Mouse (Mus musculus) hindbrain, embryonic 15.5 days (tissue): Measurements from ENCODE around the gene Atp11a. TPM values are rescaled to one million over a fixed set of nuclear protein-coding genes. Genes with fewer than 3 reads are reported as not detected.

Experiments used
- ATAC-seq: fragments of 200-750 bp; cut with Nextera tagmentation; 2 replicates; pipeline ENCODE4 v1.8.0; 2017; ENCODE audit warnings: low read depth, moderate number of reproducible peaks, moderate TSS enrichment; ENCODE audit not compliant: low FRiP score
- H3K27ac ChIP-seq: fragments of 300-500 bp; sonication (generic); replicated peaks from 2 replicates; pipeline ENCODE4 v1.5.1; 2015; ENCODE audit warnings: mild to moderate bottlenecking, inconsistent platforms
- H3K27me3 ChIP-seq: fragments of 300-500 bp; sonication (generic); 2 replicates; pipeline ENCODE4 v1.6.1; 2015; ENCODE audit warnings: control low read depth, inconsistent platforms
- H3K36me3 ChIP-seq: fragments of 300-500 bp; sonication (generic); 2 replicates; pipeline ENCODE4 v1.6.1; 2015; ENCODE audit warnings: control low read depth, inconsistent platforms
- H3K4me1 ChIP-seq: fragments of 300-500 bp; sonication (generic); replicated peaks from 2 replicates; pipeline ENCODE4 v1.6.1; 2015; ENCODE audit warnings: control low read depth, inconsistent platforms
- H3K4me2 ChIP-seq: fragments of 300-500 bp; sonication (generic); 2 replicates; pipeline ENCODE4 v1.6.1; 2015; ENCODE audit warnings: moderate library complexity, mild to moderate bottlenecking, inconsistent platforms
- H3K4me3 ChIP-seq: fragments of 300-500 bp; sonication (generic); 2 replicates; pipeline ENCODE4 v1.5.1; 2015; ENCODE audit warnings: mild to moderate bottlenecking, inconsistent platforms
- H3K9ac ChIP-seq: fragments of 300-500 bp; sonication (generic); 2 replicates; pipeline ENCODE4 v1.6.1; 2015; ENCODE audit warnings: inconsistent platforms
- H3K9me3 ChIP-seq: fragments of 300-500 bp; sonication (generic); 2 replicates; pipeline ENCODE4 v1.6.1; 2016; ENCODE audit warnings: control low read depth, inconsistent platforms
- WGBS: fragments of 180-500 bp; shearing (Covaris S2); methylation state at CpG from one replicate; pipeline ENCODE4 v1.1.7; 2015; 5-methylcytosine and 5-hydroxymethylcytosine counted together
- polyA plus RNA-seq: library from polyadenylated mRNA; unstranded; fragments of >200 nt; fragmentation: Nextera tagmentation; extraction: Ambion mirVana; gene quantifications from 2 replicates; pipeline ENCODE4 v1.2.1, GENCODE M21; 2015

Gene Atp11a
- polyA plus RNA-seq, 1 experiment from 2014 or later: 14.1 TPM

DNA sequence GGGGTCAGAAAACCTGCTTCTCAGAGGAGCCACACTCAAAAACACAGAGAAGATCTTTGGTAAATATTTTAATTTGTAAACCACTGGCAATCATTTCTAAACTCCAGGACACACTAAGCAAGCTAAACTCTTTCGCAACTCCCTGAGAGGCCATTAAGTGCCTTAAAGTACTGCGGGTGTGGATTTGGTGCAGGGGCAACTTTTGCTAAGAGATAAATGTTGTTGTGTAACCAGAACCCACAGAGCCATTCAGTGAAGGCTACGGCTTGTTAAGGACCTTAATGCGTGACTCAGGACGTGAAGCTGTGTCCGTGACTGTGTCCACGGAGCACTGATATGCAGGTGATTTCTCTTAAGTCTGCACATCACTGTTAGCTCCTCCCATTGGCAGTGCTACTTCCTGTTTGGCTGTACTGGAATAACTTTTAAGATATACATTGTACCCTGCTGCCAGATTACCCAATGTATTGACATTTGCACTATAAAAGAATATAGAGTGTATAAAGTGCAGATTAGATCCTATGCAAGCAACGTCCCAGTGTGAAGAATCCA, 68.9 kb downstream of the Atp11a start:
- no peaks in the 10 kb centered on the region for H3K9me3 ChIP-seq
- 70% methylated on average over 8 of the region's 8 CpGs for WGBS
- H3K4me3 ChIP-seq: no peak overlapping the region
- peaks cover 38% of the 10 kb centered on the region for H3K36me3 ChIP-seq
- no peak for ATAC-seq
- no peak overlapping the region for H3K9ac ChIP-seq
- H3K4me2 ChIP-seq: no peak overlapping the region
- H3K27me3 ChIP-seq: no peaks in the 10 kb centered on the region
- no peak overlapping the region for H3K27ac ChIP-seq
- no peaks in the 10 kb centered on the region for H3K4me1 ChIP-seq

GRCm38 (mm10) chr8:12827124-12827523, 70.3 kb downstream of the Atp11a start:
- peaks cover 7% of the 10 kb centered on the region for H3K4me1 ChIP-seq
- no peak overlapping the region for H3K4me3 ChIP-seq
- H3K9ac ChIP-seq: no peak overlapping the region
- no peak overlapping the region for H3K27ac ChIP-seq
- no peaks in the 10 kb centered on the region for H3K9me3 ChIP-seq
- WGBS: 89% methylated on average over 9 of the region's 9 CpGs
- ATAC-seq: no peak
- H3K36me3 ChIP-seq: peaks cover 38% of the 10 kb centered on the region
- H3K27me3 ChIP-seq: no peaks in the 10 kb centered on the region
- no peak overlapping the region for H3K4me2 ChIP-seq

GRCm38 (mm10) chr8:12828298-12828697, 71.5 kb downstream of the Atp11a start:
- no peak overlapping the region for H3K27ac ChIP-seq
- H3K9me3 ChIP-seq: no peaks in the 10 kb centered on the region
- no peak overlapping the region for H3K4me2 ChIP-seq
- peaks cover 42% of the 10 kb centered on the region for H3K36me3 ChIP-seq
- no peak for ATAC-seq
- 87% methylated on average over 6 of the region's 6 CpGs for WGBS
- H3K9ac ChIP-seq: no peak overlapping the region
- no peaks in the 10 kb centered on the region for H3K27me3 ChIP-seq
- peaks cover 14% of the 10 kb centered on the region for H3K4me1 ChIP-seq
- no peak overlapping the region for H3K4me3 ChIP-seq

GRCm38 (mm10) chr8:12829381-12829780, 72.6 kb downstream of the Atp11a start:
- Histone ChIP-seq H3K4me1 (peaks cover 14% of the 10 kb centered on the region), H3K36me3 (peaks cover 39% of the 10 kb centered on the region), H3K4me3 (no peak overlapping the region), H3K4me2 (no peak overlapping the region), H3K27me3 (no peaks in the 10 kb centered on the region), H3K9me3 (no peaks in the 10 kb centered on the region), H3K9ac (no peak overlapping the region), H3K27ac (no peak overlapping the region)
- no peak for ATAC-seq
- WGBS: 43% methylated on average over 1 of the region's 1 CpGs

DNA sequence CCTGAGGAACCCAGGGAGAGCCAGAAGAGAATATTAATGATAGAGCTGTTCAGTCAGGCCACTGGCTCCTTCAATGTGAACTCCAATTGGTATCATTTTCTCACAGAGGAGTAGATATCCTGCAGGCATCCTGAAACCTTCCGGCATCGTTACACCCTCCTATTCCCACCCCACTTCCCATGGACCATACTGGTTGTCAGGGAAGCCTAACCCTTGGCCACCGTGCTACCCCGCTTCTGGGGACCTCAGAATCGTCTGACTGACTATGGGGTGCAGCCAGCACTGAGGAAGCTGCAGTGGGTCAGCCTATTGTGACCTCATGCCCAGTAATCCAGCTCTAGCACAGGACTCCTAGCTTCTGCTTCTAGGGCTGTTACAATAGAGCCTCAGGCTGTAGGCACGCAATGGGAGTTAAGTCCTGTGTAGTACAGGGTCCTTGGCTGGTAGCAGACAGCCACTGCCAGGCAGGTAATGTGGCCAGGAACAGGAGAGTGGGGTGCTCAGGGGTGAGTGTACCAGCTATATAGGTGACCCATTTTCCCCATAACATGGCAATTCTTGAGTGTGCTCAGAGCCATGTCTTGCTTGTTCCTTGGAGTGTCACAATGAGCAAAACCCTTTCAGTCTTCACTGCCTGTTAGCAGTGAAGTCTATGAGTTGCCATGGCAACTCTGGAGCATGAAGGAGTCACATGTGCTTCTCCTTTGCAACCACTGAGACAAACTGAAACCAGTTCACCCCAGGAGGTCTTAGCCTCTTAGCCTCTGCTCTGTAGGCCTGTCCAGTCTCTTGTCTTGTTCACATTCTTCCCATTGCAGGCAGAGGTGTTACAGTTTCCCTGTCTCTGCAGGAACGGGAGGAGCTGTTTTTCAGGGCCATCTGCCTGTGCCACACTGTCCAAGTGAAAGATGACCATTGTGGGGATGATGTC, 75.1 kb downstream of the Atp11a start:
- peak; percentile 80 for ATAC-seq
- 57% methylated on average over 7 of the region's 7 CpGs for WGBS
- peak overlapping the region; percentile 43 for H3K27ac ChIP-seq
- no peak overlapping the region for H3K9ac ChIP-seq
- H3K36me3 ChIP-seq: peaks cover 48% of the 10 kb centered on the region
- no peak overlapping the region for H3K4me2 ChIP-seq
- H3K9me3 ChIP-seq: no peaks in the 10 kb centered on the region
- no peak overlapping the region for H3K4me3 ChIP-seq
- H3K27me3 ChIP-seq: no peaks in the 10 kb centered on the region
- peaks cover 14% of the 10 kb centered on the region for H3K4me1 ChIP-seq

DNA sequence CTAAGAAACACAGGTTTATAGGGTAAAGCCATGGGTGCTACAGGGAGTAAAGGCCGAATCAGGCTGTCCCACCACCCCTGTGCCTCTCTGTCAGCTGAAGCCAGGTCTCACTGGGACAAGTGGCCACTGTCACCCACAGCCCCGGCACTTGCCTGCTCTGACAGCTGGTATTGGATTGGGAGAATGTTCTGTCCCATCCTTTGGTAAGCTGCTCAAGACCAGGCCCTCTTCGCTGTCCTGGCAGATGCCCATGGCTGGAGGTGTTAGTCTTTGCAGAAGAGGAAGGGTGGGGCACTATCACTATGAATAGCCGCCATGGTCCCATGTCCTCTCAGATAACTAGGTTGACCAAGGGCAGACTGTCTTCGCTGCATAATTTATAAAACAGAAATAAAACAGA, 76.8 kb downstream of the Atp11a start:
- no peak overlapping the region for H3K27ac ChIP-seq
- no peak overlapping the region for H3K4me2 ChIP-seq
- H3K36me3 ChIP-seq: peaks cover 49% of the 10 kb centered on the region
- H3K9me3 ChIP-seq: no peaks in the 10 kb centered on the region
- H3K9ac ChIP-seq: no peak overlapping the region
- no peak overlapping the region for H3K4me3 ChIP-seq
- 95% methylated on average over 5 of the region's 5 CpGs for WGBS
- no peaks in the 10 kb centered on the region for H3K27me3 ChIP-seq
- H3K4me1 ChIP-seq: peaks cover 14% of the 10 kb centered on the region
- no peak for ATAC-seq

- ATAC-seq: no peak
- H3K27ac ChIP-seq: no peak overlapping the region
- no peak overlapping the region for H3K9ac ChIP-seq
- H3K4me2 ChIP-seq: no peak overlapping the region
- WGBS: 88% methylated on average over 7 of the region's 7 CpGs
- H3K4me3 ChIP-seq: no peak overlapping the region
- no peaks in the 10 kb centered on the region for H3K9me3 ChIP-seq
- no peaks in the 10 kb centered on the region for H3K4me1 ChIP-seq
- no peaks in the 10 kb centered on the region for H3K27me3 ChIP-seq
- H3K36me3 ChIP-seq: peaks cover 65% of the 10 kb centered on the region
Observed at GRCm38 (mm10) chr8:12840834-12841233, 84.0 kb downstream of the Atp11a start.

- 94% methylated on average over 11 of the region's 11 CpGs for WGBS
- peaks cover 66% of the 10 kb centered on the region for H3K36me3 ChIP-seq
- no peak for ATAC-seq
Observed at GRCm38 (mm10) chr8:12842342-12842995, 85.7 kb downstream of the Atp11a start.

GRCm38 (mm10) chr8:12844347-12844950, 87.6 kb downstream of the Atp11a start:
- Histone ChIP-seq H3K4me2 (no peak overlapping the region), H3K9me3 (no peaks in the 10 kb centered on the region), H3K4me1 (no peaks in the 10 kb centered on the region), H3K9ac (no peak overlapping the region), H3K27me3 (no peaks in the 10 kb centered on the region), H3K27ac (no peak overlapping the region), H3K4me3 (no peak overlapping the region), H3K36me3 (peaks cover 71% of the 10 kb centered on the region)
- 88% methylated on average over 16 of the region's 16 CpGs for WGBS
- no peak for ATAC-seq

More at GRCm38 (mm10) chr8:12842342-12842995, 85.7 kb downstream of the Atp11a start:
- Histone ChIP-seq H3K9ac (no peak overlapping the region), H3K4me3 (no peak overlapping the region), H3K9me3 (no peaks in the 10 kb centered on the region), H3K27me3 (no peaks in the 10 kb centered on the region), H3K27ac (no peak overlapping the region), H3K4me1 (no peaks in the 10 kb centered on the region), H3K4me2 (no peak overlapping the region)

DNA sequence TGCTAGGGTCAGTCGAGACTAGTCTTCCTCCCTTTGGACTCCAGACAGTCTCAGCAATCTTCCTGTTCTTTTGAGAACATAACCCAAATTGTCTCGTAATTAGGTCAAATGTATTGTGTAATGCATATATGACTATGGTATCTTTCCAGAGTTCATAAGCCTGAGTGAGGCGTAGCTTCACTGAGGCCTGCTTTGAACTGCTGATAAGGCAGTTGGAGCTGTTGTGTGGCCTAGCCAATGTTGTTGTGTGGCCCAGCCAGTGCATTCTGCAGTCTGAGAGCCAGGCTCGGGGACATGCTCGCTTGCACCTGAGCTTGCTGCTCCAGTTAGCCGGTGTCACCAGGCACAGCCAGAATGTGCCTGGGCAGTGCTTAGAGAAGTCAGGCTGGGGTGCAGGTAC, 89.6 kb downstream of the Atp11a start:
- Histone ChIP-seq H3K9me3 (no peaks in the 10 kb centered on the region), H3K36me3 (peaks cover 77% of the 10 kb centered on the region), H3K4me1 (no peaks in the 10 kb centered on the region), H3K9ac (no peak overlapping the region), H3K4me3 (no peak overlapping the region), H3K27me3 (no peaks in the 10 kb centered on the region), H3K27ac (no peak overlapping the region), H3K4me2 (no peak overlapping the region)
- 97% methylated on average over 6 of the region's 6 CpGs for WGBS
- no peak for ATAC-seq

- Histone ChIP-seq H3K9me3 (no peaks in the 10 kb centered on the region), H3K36me3 (peaks cover 41% of the 10 kb centered on the region), H3K4me3 (no peak overlapping the region), H3K27ac (no peak overlapping the region), H3K4me2 (no peak overlapping the region), H3K4me1 (no peaks in the 10 kb centered on the region), H3K27me3 (no peaks in the 10 kb centered on the region), H3K9ac (no peak overlapping the region)
- 89% methylated on average over 10 of the region's 10 CpGs for WGBS
- ATAC-seq: no peak
Observed at GRCm38 (mm10) chr8:12851241-12851640, 94.4 kb downstream of the Atp11a start.

- Histone ChIP-seq H3K27me3 (no peaks in the 10 kb centered on the region), H3K36me3 (peaks cover 17% of the 10 kb centered on the region), H3K4me1 (no peaks in the 10 kb centered on the region), H3K27ac (no peak overlapping the region), H3K4me2 (no peak overlapping the region), H3K4me3 (no peak overlapping the region), H3K9me3 (no peaks in the 10 kb centered on the region), H3K9ac (no peak overlapping the region)
- ATAC-seq: no peak
- 77% methylated on average over 15 of the region's 15 CpGs for WGBS
Observed at GRCm38 (mm10) chr8:12856038-12856437, 99.2 kb downstream of the Atp11a start.
